9 mouse cellular contexts compared by ENCODE assay signal in genomic region chr1:132523920-132524319, GRCm38 (mm10). TPM values are rescaled to one million over a fixed set of nuclear protein-coding genes. Genes with fewer than 3 reads are reported as not detected.
A peak's percentile ranks its signal among the peaks of the same experiment; 100 is the strongest.
DNase-seq lines count a peak whose midpoint lies in the region; ATAC-seq and TF ChIP-seq lines count a peak whose summit lies in the region.
"Had no signal": no experiment of that assay in that cellular context is flagged by ENCODE, and none has a peak within 500 bp of the region (broad histone marks: within the 10 kb centered on the region; RNA-seq: fewer than 3 reads in every experiment).

No protein-coding gene starts in this region.

- WGBS in cerebellum, adult 2 months = 35% methylated on average over 4 of the region's 4 CpGs
- 27% methylated on average over 4 of the region's 4 CpGs for WGBS in embryonic facial prominence, embryonic 11.5 days
- 21% methylated on average over 4 of the region's 4 CpGs for WGBS in small intestine, adult 2 months

- H3K27ac ChIP-seq in cerebellum, adult 2 months (ENCODE audit: insufficient read depth, low read length) = no peak overlapping the region
- H3K27ac ChIP-seq in embryonic facial prominence, embryonic 11.5 days (replicated peaks; ENCODE audit: low read depth, low read length) = no peak overlapping the region
- H3K27ac ChIP-seq in small intestine, adult 2 months (ENCODE audit: insufficient read depth, low read depth, low read length) = no peak overlapping the region
- H3K27ac ChIP-seq: midbrain, embryonic 12.5 days had no signal

- peak; percentile 49 to 61 for DNase-seq in cerebellum, adult 2 months
- peak; percentile 61 for DNase-seq in right cerebral cortex, postnatal 4 days
- DNase-seq in right cerebral cortex, adult 2 months (ENCODE audit: low spot score in 2 of 2) = no peak
- DNase-seq in embryonic facial prominence, embryonic 11.5 days (ENCODE audit: low spot score) = peak; percentile 22
- no peak for DNase-seq in adipocyte (ENCODE audit: low spot score)

- no peaks in the 10 kb centered on the region for H3K9me3 ChIP-seq in embryonic facial prominence, embryonic 11.5 days (replicated peaks; ENCODE audit: control insufficient read depth, low read length)
- H3K9me3 ChIP-seq: midbrain, embryonic 12.5 days had no signal

- H3K9ac ChIP-seq in embryonic facial prominence, embryonic 11.5 days (replicated peaks; ENCODE audit: low read length) = no peak overlapping the region
- H3K9ac ChIP-seq: midbrain, embryonic 12.5 days had no signal

- ATAC-seq in cerebellum, adult (ENCODE audit: insufficient number of reproducible peaks, low FRiP score, low TSS enrichment) = no peak
- ATAC-seq in embryonic facial prominence, embryonic 11.5 days (replicated peaks; ENCODE audit: insufficient number of reproducible peaks, low FRiP score, low TSS enrichment, low read depth) = no peak
- ATAC-seq in monocyte, adult 5-6 weeks (replicated peaks; ENCODE audit: insufficient number of reproducible peaks, low FRiP score, low TSS enrichment, poor library complexity, severe bottlenecking) = no peak

- H3K4me3 ChIP-seq in cerebellum, adult 2 months (replicated peaks; ENCODE audit: insufficient read depth, low read depth, low read length) = no peak overlapping the region
- H3K4me3 ChIP-seq in embryonic facial prominence, embryonic 11.5 days (ENCODE audit: low read depth, low read length) = no peak overlapping the region
- H3K4me3 ChIP-seq in small intestine, adult 2 months (ENCODE audit: low read depth, low read length) = no peak overlapping the region
- H3K4me3 ChIP-seq: midbrain, embryonic 12.5 days had no signal

- H3K27me3 ChIP-seq in cerebellum, adult 2 months (ENCODE audit: control insufficient read depth, insufficient read depth, low read length) = no peaks in the 10 kb centered on the region
- H3K27me3 ChIP-seq in embryonic facial prominence, embryonic 11.5 days (ENCODE audit: control insufficient read depth, insufficient read depth, low read length) = no peaks in the 10 kb centered on the region
- no peaks in the 10 kb centered on the region for H3K27me3 ChIP-seq in small intestine, adult 2 months (ENCODE audit: control insufficient read depth, insufficient read depth, low read length)

- no peaks in the 10 kb centered on the region for H3K36me3 ChIP-seq in embryonic facial prominence, embryonic 11.5 days (replicated peaks; ENCODE audit: control insufficient read depth, insufficient read depth, low read depth, low read length)
- H3K36me3 ChIP-seq in small intestine, adult 2 months (ENCODE audit: control insufficient read depth, insufficient read depth, low read length) = no peaks in the 10 kb centered on the region

- H3K4me1 ChIP-seq in cerebellum, adult 2 months (ENCODE audit: control insufficient read depth, insufficient read depth, low read length) = peaks cover 48% of the 10 kb centered on the region
- H3K4me1 ChIP-seq in embryonic facial prominence, embryonic 11.5 days (ENCODE audit: control insufficient read depth, insufficient read depth, low read length) = no peaks in the 10 kb centered on the region
- no peaks in the 10 kb centered on the region for H3K4me1 ChIP-seq in small intestine, adult 2 months (ENCODE audit: control insufficient read depth, insufficient read depth, insufficient read length, low read length)

- no peak for TF ChIP-seq POLR2A in cerebellum, adult 2 months (IDR thresholded peaks at IDR 0.05; ENCODE audit: borderline replicate concordance, insufficient read depth, low read length)
- TF ChIP-seq POLR2A in small intestine, adult 2 months (IDR thresholded peaks at IDR 0.05; ENCODE audit: low read depth, low read length) = no peak

- no peak overlapping the region for H3K4me2 ChIP-seq in embryonic facial prominence, embryonic 11.5 days (ENCODE audit: low read depth, low read length)
- H3K4me2 ChIP-seq: midbrain, embryonic 12.5 days had no signal

- peak; percentile 60 for TF ChIP-seq CTCF in cerebellum, adult 2 months (IDR thresholded peaks at IDR 0.05; ENCODE audit: borderline replicate concordance, insufficient read depth, low read depth, low read length)
- TF ChIP-seq CTCF in small intestine, adult 2 months (IDR thresholded peaks at IDR 0.05; ENCODE audit: extremely low read depth, insufficient read length, insufficient replicate concordance, low read depth, low read length) = peak; percentile 67; the same call in 1 of the 2 replicates

RNA-seq across cellular contexts. Expression of gene Tmem81, which starts 17.9 kb away (rescaled TPM):
- 5.3 and 6.1 TPM in 2 replicates for polyA plus RNA-seq in cerebellum, adult 2 months (2012; rRNA removed)
- 0.88 and 1.3 TPM in 2 replicates for polyA plus RNA-seq in embryonic facial prominence, embryonic 11.5 days (2014; fragmentation: Nextera tagmentation; extraction: Ambion mirVana)
- polyA plus RNA-seq in small intestine, adult 2 months (2012; rRNA removed) = 0.74 and 1.0 TPM in 2 replicates
- total RNA-seq in monocyte, adult 5-6 weeks (2017) = 7.1 to 12.8 TPM (median 10.7 TPM) in 3 replicates

RNA-seq across cellular contexts. Expression of gene Cntn2, which starts 19.1 kb away (rescaled TPM):
- 165 and 168 TPM in 2 replicates for polyA plus RNA-seq in cerebellum, adult 2 months (2012; rRNA removed)
- polyA plus RNA-seq in embryonic facial prominence, embryonic 11.5 days (2014; fragmentation: Nextera tagmentation; extraction: Ambion mirVana) = 7.6 and 11.0 TPM in 2 replicates
- 0.08 and 0.13 TPM in 2 replicates for polyA plus RNA-seq in small intestine, adult 2 months (2012; rRNA removed)
- total RNA-seq in monocyte, adult 5-6 weeks (2017) = not detected in 3 replicates

RNA-seq across cellular contexts. Expression of gene Rbbp5, which starts 46.8 kb away (rescaled TPM):
- 68.1 and 72.4 TPM in 2 replicates for polyA plus RNA-seq in cerebellum, adult 2 months (2012; rRNA removed)
- polyA plus RNA-seq in embryonic facial prominence, embryonic 11.5 days (2014; fragmentation: Nextera tagmentation; extraction: Ambion mirVana) = 59.7 and 64.1 TPM in 2 replicates
- polyA plus RNA-seq in small intestine, adult 2 months (2012; rRNA removed) = 3.6 and 4.7 TPM in 2 replicates
- total RNA-seq in monocyte, adult 5-6 weeks (2017) = 43.2 to 84.5 TPM (median 75.7 TPM) in 3 replicates

Comparison
In these comparisons a context has a peak if more than half of its experiments do, and no peak if none do; other contexts are left out.
1. DNase-seq: peak in cerebellum, adult 2 months (2 of 2), right cerebral cortex, postnatal 4 days (single experiment) and embryonic facial prominence, embryonic 11.5 days (single experiment); none in right cerebral cortex, adult 2 months (0 of 2) and adipocyte (single experiment).
2. RNA of gene Cntn2, which starts 19.1 kb away (polyA plus RNA-seq): 165 to 168 TPM in cerebellum, adult 2 months; 7.6 to 11.0 TPM in embryonic facial prominence, embryonic 11.5 days and 0.08 to 0.13 TPM in small intestine, adult 2 months; every median in the first group is over 10 times any median in the second.
3. RNA of gene Rbbp5, which starts 46.8 kb away (polyA plus RNA-seq): 68.1 to 72.4 TPM in cerebellum, adult 2 months and 59.7 to 64.1 TPM in embryonic facial prominence, embryonic 11.5 days; 3.6 to 4.7 TPM in small intestine, adult 2 months; every median in the first group is over 10 times any median in the second.